Mouse (Mus musculus) cerebellum, adult 8-10 months (tissue): ENCODE results near the gene Tbc1d9b.
"Not testable (repeated sequence)": the region's sequence is repeated elsewhere in the genome, so short reads cannot be mapped to it uniquely, and the experiment has no call there.

Experiments used
- DNase-seq: peaks from one replicate; pipeline ENCODE4 v3.0.0; 2022

The Tbc1d9b gene

GRCm38 (mm10) chr11:50139571-50139970 lies 8.4 kb downstream of the Tbc1d9b start:
- DNase-seq = no peak

- DNase-seq = no peak
Observed at GRCm38 (mm10) chr11:50145529-50145928, 14.3 kb downstream of the Tbc1d9b start.

- DNase-seq = no peak
Observed at GRCm38 (mm10) chr11:50146121-50146520, 14.9 kb downstream of the Tbc1d9b start.

GRCm38 (mm10) chr11:50147267-50147957 lies 16.2 kb downstream of the Tbc1d9b start:
- DNase-seq = no peak

GRCm38 (mm10) chr11:50147958-50148476 lies 16.8 kb downstream of the Tbc1d9b start:
- no peak for DNase-seq

GRCm38 (mm10) chr11:50149200-50149599 lies 18.0 kb downstream of the Tbc1d9b start:
- no peak for DNase-seq

- no peak for DNase-seq
Observed at GRCm38 (mm10) chr11:50149603-50150150, 18.5 kb downstream of the Tbc1d9b start.

- DNase-seq = no peak
Observed at GRCm38 (mm10) chr11:50151374-50151773, 20.2 kb downstream of the Tbc1d9b start.

- DNase-seq = no peak
Observed at GRCm38 (mm10) chr11:50154166-50154565, 23.0 kb downstream of the Tbc1d9b start.

- no peak for DNase-seq
Observed at GRCm38 (mm10) chr11:50154777-50155520, 23.8 kb downstream of the Tbc1d9b start.

GRCm38 (mm10) chr11:50155785-50156184 lies 24.6 kb downstream of the Tbc1d9b start:
- DNase-seq = no peak

GRCm38 (mm10) chr11:50156725-50157258 lies 25.6 kb downstream of the Tbc1d9b start:
- no peak for DNase-seq

- DNase-seq = no peak
Observed at GRCm38 (mm10) chr11:50158346-50158745, 27.1 kb downstream of the Tbc1d9b start.

GRCm38 (mm10) chr11:50159347-50159746 lies 28.2 kb downstream of the Tbc1d9b start:
- no peak for DNase-seq

GRCm38 (mm10) chr11:50161578-50162304 lies 30.5 kb downstream of the Tbc1d9b start:
- DNase-seq = peak; percentile 45

- no peak for DNase-seq
Observed at GRCm38 (mm10) chr11:50162338-50163050, 31.3 kb downstream of the Tbc1d9b start.

GRCm38 (mm10) chr11:50168352-50168751 lies 37.2 kb downstream of the Tbc1d9b start:
- DNase-seq = no peak

GRCm38 (mm10) chr11:50174111-50174729 lies 43.0 kb downstream of the Tbc1d9b start, which contains the start of gene Mrnip:
Gene Mrnip, plus strand, starts transcription at chr11:50174444.
- not testable (repeated sequence) for DNase-seq

GRCm38 (mm10) chr11:50174730-50175187 lies 43.6 kb downstream of the Tbc1d9b start:
- peak; percentile 96 for DNase-seq

- no peak for DNase-seq
Observed at GRCm38 (mm10) chr11:50176351-50176750, 45.2 kb downstream of the Tbc1d9b start.

- DNase-seq = no peak
Observed at GRCm38 (mm10) chr11:50177111-50177510, 45.9 kb downstream of the Tbc1d9b start.
